Mouse (Mus musculus) ES-E14 (cell line): ENCODE results near the gene Selenot. TPM values are rescaled to one million over a fixed set of nuclear protein-coding genes. Genes with fewer than 3 reads are reported as not detected.
A peak's percentile ranks its signal among the peaks of the same experiment; 100 is the strongest.
"Not testable (repeated sequence)": the region's sequence is repeated elsewhere in the genome, so short reads cannot be mapped to it uniquely, and the experiment has no call there.

ENCODE experiments used
- DNase-seq: peaks from one replicate; pipeline ENCODE4 v3.0.0-alpha.2; 2013; ENCODE audit warnings: low read depth, low spot score
- H3K27ac ChIP-seq: 2 replicates; pipeline ENCODE4 v1.5.1; 2012; ENCODE audit warnings: low read depth, mild to moderate bottlenecking, low read length, moderate library complexity, mixed read lengths; ENCODE audit not compliant: poor library complexity, insufficient read depth, severe bottlenecking
- H3K36me3 ChIP-seq: 2 replicates; pipeline ENCODE4 v1.6.1; 2012; ENCODE audit warnings: mild to moderate bottlenecking, low read length, moderate library complexity, mixed read lengths; ENCODE audit not compliant: control insufficient read depth, poor library complexity, insufficient read depth, severe bottlenecking
- H3K4me1 ChIP-seq, 2 experiments: fragments of 150-350 bp in 1 of 2; sonication (generic) in 1 of 2; 2 replicates each; pipeline ENCODE4 v1.6.1; 2012; ENCODE audit warnings: low read length in 2 of 2, mild to moderate bottlenecking in 1 of 2, mixed read lengths in 1 of 2; ENCODE audit not compliant: control insufficient read depth in 2 of 2, insufficient read depth in 2 of 2, poor library complexity in 1 of 2
- H3K4me3 ChIP-seq, 2 experiments: fragments of 150-350 bp in 1 of 2; sonication (generic) in 1 of 2; 2 replicates each; pipeline ENCODE4 v1.5.1; 2012; ENCODE audit warnings: low read length in 2 of 2, low read depth in 1 of 2, mild to moderate bottlenecking in 1 of 2, mixed read lengths in 1 of 2; ENCODE audit not compliant: insufficient read depth in 1 of 2, poor library complexity in 1 of 2, severe bottlenecking in 1 of 2
- H3K9ac ChIP-seq: 2 replicates; pipeline ENCODE4 v1.6.1; 2012; ENCODE audit warnings: low read depth, mild to moderate bottlenecking, low read length, mixed read lengths; ENCODE audit not compliant: poor library complexity, insufficient read depth, severe bottlenecking
- H3K9me3 ChIP-seq: fragments of 150-350 bp; sonication (generic); 2 replicates; pipeline ENCODE4 v1.6.1; 2012; ENCODE audit warnings: low read depth, mild to moderate bottlenecking, low read length; ENCODE audit not compliant: control insufficient read depth, insufficient read depth
- CHD2 ChIP-seq: IDR thresholded peaks from 2 replicates; pipeline ENCODE4 v1.6.1; 2014; ENCODE audit warnings: mild to moderate bottlenecking, low read depth, low read length, inconsistent platforms
- HCFC1 ChIP-seq: IDR thresholded peaks from 2 replicates; pipeline ENCODE4 v1.6.1; 2012; ENCODE audit warnings: low read length, inconsistent platforms, borderline replicate concordance; ENCODE audit not compliant: insufficient read depth
- MAFK ChIP-seq: IDR thresholded peaks from 2 replicates; pipeline ENCODE4 v1.6.1; 2014; ENCODE audit warnings: mild to moderate bottlenecking, low read depth, low read length, inconsistent platforms; ENCODE audit not compliant: insufficient read depth
- ZC3H11A ChIP-seq: IDR thresholded peaks from 2 replicates; pipeline ENCODE4 v1.6.1; 2012; ENCODE audit warnings: low read depth, mild to moderate bottlenecking, inconsistent platforms, low read length, borderline replicate concordance
- ZNF384 ChIP-seq: IDR thresholded peaks from 2 replicates; pipeline ENCODE4 v1.6.1; 2012; ENCODE audit warnings: low read depth, low read length, inconsistent platforms
- in situ Hi-C, 2 experiments: fragments of 600-800 bp; cut with MboI; formaldehyde crosslinking; loops; one replicate each; pipeline ENCODE4 v1.15.1; 2025; ENCODE audit warnings: low sequenced_read_pairs in 2 of 2, inconsistent platforms in 1 of 2; ENCODE audit not compliant: unreplicated experiment in 2 of 2
- total RNA-seq: library from RNA; depleted of rRNA; stranded (reverse); fragments of 300-350 nt; gene quantifications from 2 replicates; pipeline ENCODE4 v1.2.3, GENCODE M21; 2012

Selenot gene
- total RNA-seq, 1 experiment = 184 TPM

DNA sequence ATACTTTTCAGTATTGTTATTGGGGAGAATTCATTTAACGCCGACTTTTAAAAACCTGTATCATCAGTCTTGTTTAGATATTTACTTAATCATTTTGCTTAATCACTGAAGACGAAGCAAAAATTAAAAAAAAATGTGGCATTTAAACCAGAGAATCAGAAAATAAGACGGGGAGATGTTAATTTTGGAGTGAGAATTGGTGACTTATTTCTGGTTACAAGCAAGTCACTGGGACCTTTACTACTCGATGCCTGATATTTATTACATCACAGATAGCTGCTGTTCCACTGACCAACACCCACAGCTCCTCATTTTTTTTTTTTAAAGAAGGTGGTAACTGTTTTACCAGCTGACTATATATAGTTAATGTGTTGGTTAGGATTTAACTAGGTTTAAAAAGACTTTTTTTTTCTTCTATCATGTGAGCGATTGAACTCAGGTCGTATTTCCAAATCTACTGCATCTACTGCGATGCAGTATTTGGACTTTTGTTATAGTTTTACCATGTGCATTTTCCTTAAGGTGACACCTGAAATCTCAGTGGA is 1.1 kb downstream of the Selenot start:
- Histone ChIP-seq H3K4me3 (peak overlapping the region; percentile 67 to 82), H3K27ac (no peak overlapping the region), H3K9me3 (no peaks in the 10 kb centered on the region), H3K9ac (peak overlapping the region; percentile 29; the same call in 1 of the 2 replicates), H3K4me1 (peaks cover 4 to 5% of the 10 kb centered on the region in 2 experiments; a peak in 3 of 4 replicates), H3K36me3 (peaks cover 4% of the 10 kb centered on the region; the same call in 1 of the 2 replicates)
- in situ Hi-C loops = no loop called here
- no peak for DNase-seq
- no peak for TF ChIP-seq ZNF384
- TF ChIP-seq CHD2 = no peak

DNA sequence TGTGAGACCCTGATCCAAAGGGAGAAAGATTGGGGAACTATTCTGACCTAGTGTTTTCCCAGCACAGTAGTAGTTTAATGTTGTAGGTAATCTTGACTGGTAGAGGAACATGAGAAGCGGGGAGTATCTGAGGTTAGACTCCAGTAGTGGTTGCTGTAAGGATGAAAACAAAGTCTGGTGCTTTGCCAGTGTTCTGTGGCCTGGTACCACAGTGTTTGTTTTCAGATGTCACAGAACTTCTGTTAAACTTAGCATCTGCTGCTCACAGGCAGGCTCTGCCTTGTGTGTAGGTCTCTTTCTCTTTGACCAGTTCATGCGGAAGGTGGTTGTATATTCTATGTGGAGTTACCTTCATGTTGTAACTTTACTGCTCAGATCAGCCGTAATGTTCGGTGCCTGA is 5.1 kb downstream of the Selenot start:
- in situ Hi-C loops = no loop called here
- H3K36me3 ChIP-seq = peaks cover 4% of the 10 kb centered on the region
- TF ChIP-seq ZNF384 = no peak
- TF ChIP-seq CHD2 = no peak
- no peak for TF ChIP-seq ZC3H11A
- TF ChIP-seq HCFC1 = no peak
- TF ChIP-seq MAFK = no peak

GRCm38 (mm10) chr3:58582297-58582696 is 5.9 kb downstream of the Selenot start:
- H3K36me3 ChIP-seq = peaks cover 6% of the 10 kb centered on the region
- TF ChIP-seq MAFK (no peak), ZNF384 (no peak)
- H3K9me3 ChIP-seq = no peaks in the 10 kb centered on the region
- H3K4me3 ChIP-seq = no peak overlapping the region
- H3K4me1 ChIP-seq = peaks cover 4 to 5% of the 10 kb centered on the region in 2 experiments; a peak in 3 of 4 replicates
- no peak overlapping the region for H3K9ac ChIP-seq
- in situ Hi-C loops = no loop called here
- no peak overlapping the region for H3K27ac ChIP-seq
- DNase-seq = no peak

More for the DNA sequence above, 5.1 kb downstream of the Selenot start:
- no peak overlapping the region for H3K4me3 ChIP-seq
- DNase-seq = no peak
- no peak overlapping the region for H3K9ac ChIP-seq
- peaks cover 4 to 5% of the 10 kb centered on the region in 2 experiments; a peak in 3 of 4 replicates for H3K4me1 ChIP-seq
- no peak overlapping the region for H3K27ac ChIP-seq
- no peaks in the 10 kb centered on the region for H3K9me3 ChIP-seq

- Histone ChIP-seq H3K9ac (no peak overlapping the region), H3K27ac (no peak overlapping the region), H3K9me3 (no peaks in the 10 kb centered on the region), H3K4me1 (peaks cover 3 to 4% of the 10 kb centered on the region in 2 experiments; a peak in 3 of 4 replicates), H3K4me3 (no peak overlapping the region), H3K36me3 (peaks cover 8% of the 10 kb centered on the region)
- DNase-seq = no peak
- in situ Hi-C loops = no loop called here
- no peak for TF ChIP-seq ZC3H11A
- TF ChIP-seq ZNF384 = no peak
These were observed 6.5 kb downstream of the Selenot start for GRCm38 (mm10) chr3:58582788-58583426.

DNA sequence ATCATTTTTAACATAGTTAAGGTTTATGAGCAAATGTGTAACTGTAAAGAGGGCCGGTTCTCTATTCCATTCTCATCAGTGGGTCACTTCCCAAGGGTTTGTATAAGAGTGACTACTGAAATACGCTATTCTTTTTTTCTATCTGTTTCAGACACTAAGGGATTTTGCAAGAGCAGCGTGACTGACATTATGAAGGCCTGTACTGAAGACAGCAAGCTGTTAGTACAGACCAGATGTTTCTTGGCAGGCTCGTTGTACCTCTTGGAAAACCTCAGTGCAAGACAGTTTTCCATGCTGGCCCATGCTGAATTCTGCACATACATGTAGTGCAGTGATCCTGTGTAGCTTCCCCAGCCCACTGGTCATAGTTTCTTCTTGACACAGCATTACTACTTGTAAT is 14.1 kb downstream of the Selenot start:
- DNase-seq, H3K4me1 ChIP-seq, H3K9me3 ChIP-seq, H3K9ac ChIP-seq, H3K36me3 ChIP-seq, H3K4me3 ChIP-seq, in situ Hi-C loops, H3K27ac ChIP-seq: not testable (repeated sequence)

DNA sequence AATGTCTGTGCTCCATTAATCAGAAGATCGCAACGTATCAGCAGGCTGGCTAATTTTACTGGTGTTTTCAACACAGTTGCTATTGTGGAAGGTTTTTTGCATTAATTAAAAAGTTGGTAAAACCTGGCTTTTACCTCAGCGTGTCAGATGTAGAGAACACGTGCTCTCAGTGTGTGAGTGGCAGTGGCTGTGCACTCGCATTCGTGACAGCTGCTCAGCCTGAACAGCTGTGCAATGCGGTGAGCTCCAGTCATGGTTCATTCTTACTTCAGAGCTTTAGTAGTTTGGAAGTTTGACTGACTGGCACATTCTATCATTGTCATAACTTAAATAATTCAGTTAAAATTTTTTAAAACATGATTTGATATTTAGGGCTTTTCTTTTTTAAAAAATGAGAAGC is 16.2 kb downstream of the Selenot start:
- in situ Hi-C loops, H3K27ac ChIP-seq, H3K4me1 ChIP-seq, H3K9me3 ChIP-seq, H3K36me3 ChIP-seq, H3K4me3 ChIP-seq, H3K9ac ChIP-seq, DNase-seq: not testable (repeated sequence)
